Mouse (Mus musculus): Measurements from ENCODE around the gene Pbld2.

DNA sequence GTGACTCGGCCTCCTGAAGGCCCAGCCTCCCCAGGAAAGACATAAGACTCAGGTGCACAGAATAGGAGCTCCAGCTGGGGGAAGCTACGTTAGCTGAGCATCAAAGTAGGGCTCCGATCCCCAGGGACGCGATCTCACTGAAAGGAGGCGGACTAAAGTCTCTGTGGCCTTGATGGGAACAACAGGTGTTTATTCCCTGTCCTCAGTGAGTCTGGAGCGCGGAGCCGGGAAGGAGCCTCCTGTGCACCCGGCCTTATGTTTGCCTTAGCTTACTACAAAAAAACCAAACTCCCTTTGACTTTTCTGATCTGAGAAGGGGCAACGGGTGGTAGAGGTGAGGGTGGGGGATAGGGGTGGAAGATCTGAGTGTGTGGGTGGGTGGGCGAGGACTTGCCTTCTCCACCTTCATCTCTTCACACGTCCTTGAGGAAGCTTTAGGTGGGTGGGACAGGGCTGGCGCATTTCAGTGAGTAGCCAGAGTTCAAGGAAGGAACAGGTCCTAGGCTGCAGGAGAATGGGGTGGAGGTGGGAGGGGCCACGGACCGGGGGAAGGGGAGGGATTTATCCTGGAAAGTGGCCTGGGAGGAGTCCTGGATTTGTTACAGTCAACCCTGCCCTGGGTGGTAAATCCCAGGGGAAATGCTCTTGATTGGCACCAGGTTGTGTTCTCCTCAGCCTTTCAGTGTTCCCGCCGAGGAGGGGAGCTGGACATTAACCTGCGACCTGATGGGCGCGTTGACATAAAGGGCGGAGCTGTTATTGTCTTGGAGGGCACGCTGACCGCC is 33.0 kb downstream of the Pbld2 start:
- TF ChIP-seq GATA1 (IDR thresholded peaks at IDR 0.05; ENCODE audit: low read length) (no peak), TAL1 (IDR thresholded peaks at IDR 0.05; ENCODE audit: low read length) (no peak)

All from erythroblast, embryonic 14.5 days (primary cell).